Mouse (Mus musculus): ENCODE measurements around the gene Capzb. TPM values are rescaled to one million over a fixed set of nuclear protein-coding genes. Genes with fewer than 3 reads are reported as not detected.

Capzb gene
- polyA plus RNA-seq, 1 experiment from 2014 or later, result 293 TPM

DNA sequence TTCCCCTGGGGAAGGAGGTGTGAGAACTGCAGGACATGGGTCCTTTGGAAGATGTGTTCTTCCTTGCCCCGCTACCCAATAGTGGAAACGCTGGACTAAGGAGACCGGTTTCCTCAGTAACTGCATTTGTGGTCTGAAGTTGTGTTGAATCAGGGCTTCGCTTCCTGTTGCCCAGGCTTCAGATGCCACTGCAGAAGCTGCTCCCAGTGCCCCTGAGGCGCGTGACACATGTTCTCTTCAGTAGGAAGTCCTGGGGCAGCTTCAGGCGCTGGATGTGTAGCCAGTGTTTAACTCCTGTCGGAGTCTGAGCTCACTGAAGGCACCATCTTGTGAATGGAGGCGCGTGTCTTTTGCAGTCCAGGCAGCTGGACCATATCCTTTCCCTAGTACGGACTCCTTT is 4.8 kb upstream of the Capzb start:
- H3K9ac ChIP-seq (ENCODE audit: low read depth, low read length), result no peak overlapping the region
- ATAC-seq (ENCODE audit: low read depth) (no peak), DNase-seq (ENCODE audit: low spot score) (no peak)
- no peaks in the 10 kb centered on the region for H3K27me3 ChIP-seq (replicated peaks; ENCODE audit: control insufficient read depth, insufficient read depth, low read length)
- no peak overlapping the region for H3K27ac ChIP-seq (replicated peaks; ENCODE audit: low read depth, low read length)
- H3K9me3 ChIP-seq (ENCODE audit: control insufficient read depth, low read length), result no peaks in the 10 kb centered on the region
- H3K4me1 ChIP-seq (ENCODE audit: control insufficient read depth, insufficient read depth, low read length), result peaks cover 9% of the 10 kb centered on the region
- no peak overlapping the region for H3K4me3 ChIP-seq (ENCODE audit: low read depth, low read length)
- H3K36me3 ChIP-seq (ENCODE audit: control insufficient read depth, insufficient read depth, low read length), result no peaks in the 10 kb centered on the region
- H3K4me2 ChIP-seq (ENCODE audit: low read depth, low read length), result no peak overlapping the region
- WGBS, result 79% methylated on average over 11 of the region's 11 CpGs

DNA sequence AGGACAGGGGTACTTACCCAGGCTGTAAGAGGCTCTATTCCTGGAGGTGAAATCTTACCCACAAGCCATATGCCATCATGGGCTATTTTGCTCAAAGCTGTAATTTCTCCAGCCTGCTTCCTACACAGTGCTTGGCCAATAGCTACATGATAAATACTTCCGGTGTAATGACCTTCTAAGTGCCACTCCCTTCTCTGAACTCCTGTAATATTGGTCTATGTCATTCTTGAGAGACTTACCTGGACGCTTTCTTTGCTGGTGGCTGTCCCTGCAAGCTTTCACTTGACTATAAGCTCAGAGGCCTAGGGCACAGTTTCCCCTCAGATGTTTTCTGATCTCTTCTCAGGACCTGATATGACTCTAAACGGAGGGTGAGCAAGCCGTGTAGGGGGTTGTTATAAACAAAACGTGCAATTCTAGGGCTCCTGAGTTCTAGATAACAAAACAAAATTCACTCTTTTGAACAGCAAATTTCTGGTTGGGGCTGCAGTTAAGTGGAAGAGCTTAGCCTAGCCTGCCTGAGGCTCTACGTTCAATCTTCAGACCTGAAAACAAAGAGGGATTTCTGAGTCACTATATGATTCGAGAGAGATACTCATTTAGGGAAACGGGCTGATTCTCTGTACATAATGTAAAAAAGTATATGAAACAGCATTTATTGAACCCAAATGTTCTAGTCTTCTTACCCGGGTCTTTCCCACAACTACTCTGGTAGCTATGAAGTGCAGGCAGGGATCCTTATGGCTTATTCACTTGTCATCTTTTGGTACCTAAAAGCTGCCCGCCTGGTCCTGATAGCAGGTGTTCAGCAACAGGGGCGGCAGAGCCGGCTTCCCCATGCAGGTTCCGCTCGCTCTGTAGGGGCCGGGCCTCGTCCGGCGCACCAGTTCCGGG is 847 bp upstream of the Capzb start:
- ATAC-seq (ENCODE audit: low read depth), result no peak; the same call in 1 of the 2 replicates
- Histone ChIP-seq H3K27ac (replicated peaks; ENCODE audit: low read depth, low read length) (peak overlapping the region; percentile 87), H3K4me2 (ENCODE audit: low read depth, low read length) (peak overlapping the region; percentile 97), H3K9ac (ENCODE audit: low read depth, low read length) (peak overlapping the region; percentile 77), H3K4me3 (ENCODE audit: low read depth, low read length) (peak overlapping the region; percentile 96), H3K36me3 (ENCODE audit: control insufficient read depth, insufficient read depth, low read length) (no peaks in the 10 kb centered on the region), H3K9me3 (ENCODE audit: control insufficient read depth, low read length) (no peaks in the 10 kb centered on the region), H3K27me3 (replicated peaks; ENCODE audit: control insufficient read depth, insufficient read depth, low read length) (no peaks in the 10 kb centered on the region), H3K4me1 (ENCODE audit: control insufficient read depth, insufficient read depth, low read length) (peaks cover 24% of the 10 kb centered on the region)
- 16% methylated on average over 19 of the region's 19 CpGs for WGBS
- no peak for DNase-seq (ENCODE audit: low spot score)

DNA sequence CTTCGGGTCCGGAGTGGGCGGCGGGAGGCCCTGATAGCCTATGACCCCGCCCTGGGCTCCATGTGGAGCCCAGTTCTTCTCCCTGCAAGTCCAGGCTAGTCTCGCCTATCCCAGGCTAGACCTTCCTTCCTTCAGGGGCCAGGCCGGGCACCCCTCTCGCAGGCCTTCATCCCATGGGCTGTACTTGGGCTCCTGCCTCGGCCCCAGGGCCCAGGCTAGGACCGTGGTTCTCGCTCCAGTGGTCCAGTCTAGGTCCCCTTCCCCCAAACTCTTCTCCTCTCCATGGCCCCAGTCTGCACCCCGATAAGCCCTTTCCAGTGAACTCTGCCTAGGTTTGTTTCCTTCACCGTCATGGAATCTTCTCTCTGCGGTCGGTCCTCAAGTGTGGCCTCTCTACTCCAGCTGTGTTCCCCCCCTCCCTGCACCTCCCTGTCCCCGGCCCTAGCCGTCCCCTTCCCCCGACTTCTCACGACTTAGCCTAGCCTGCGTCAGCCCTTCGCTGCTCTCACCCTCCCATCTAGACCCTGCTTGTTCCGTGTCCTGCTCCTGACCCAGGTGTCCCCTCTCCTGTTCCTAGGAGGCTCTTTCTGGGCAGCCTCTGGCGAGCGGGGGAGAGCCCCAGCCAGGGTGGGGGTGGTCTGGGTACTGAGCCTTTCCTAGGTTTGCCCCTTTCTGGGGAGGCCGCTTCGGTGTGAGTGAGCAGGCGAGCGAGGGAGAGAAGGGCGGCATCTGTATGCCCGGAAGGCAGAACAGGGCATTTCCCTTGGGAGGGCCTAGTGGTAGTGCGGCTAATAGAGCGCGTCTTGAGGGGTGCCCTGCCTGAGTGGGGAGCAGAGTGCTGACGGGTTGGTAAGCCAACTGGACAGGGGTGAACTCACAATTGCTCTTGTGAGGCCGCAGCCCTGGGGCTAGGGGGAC is 736 bp downstream of the Capzb start:
- Histone ChIP-seq H3K9me3 (ENCODE audit: control insufficient read depth, low read length) (no peaks in the 10 kb centered on the region), H3K36me3 (ENCODE audit: control insufficient read depth, insufficient read depth, low read length) (no peaks in the 10 kb centered on the region), H3K27ac (replicated peaks; ENCODE audit: low read depth, low read length) (peak overlapping the region; percentile 87), H3K4me1 (ENCODE audit: control insufficient read depth, insufficient read depth, low read length) (peaks cover 32% of the 10 kb centered on the region), H3K4me2 (ENCODE audit: low read depth, low read length) (peak overlapping the region; percentile 97), H3K27me3 (replicated peaks; ENCODE audit: control insufficient read depth, insufficient read depth, low read length) (no peaks in the 10 kb centered on the region), H3K4me3 (ENCODE audit: low read depth, low read length) (peak overlapping the region; percentile 96), H3K9ac (ENCODE audit: low read depth, low read length) (peak overlapping the region; percentile 94)
- DNase-seq (ENCODE audit: low spot score), result no peak
- WGBS, result 3% methylated on average over 24 of the region's 35 CpGs
- ATAC-seq (ENCODE audit: low read depth), result no peak; the same call in 1 of the 2 replicates

DNA sequence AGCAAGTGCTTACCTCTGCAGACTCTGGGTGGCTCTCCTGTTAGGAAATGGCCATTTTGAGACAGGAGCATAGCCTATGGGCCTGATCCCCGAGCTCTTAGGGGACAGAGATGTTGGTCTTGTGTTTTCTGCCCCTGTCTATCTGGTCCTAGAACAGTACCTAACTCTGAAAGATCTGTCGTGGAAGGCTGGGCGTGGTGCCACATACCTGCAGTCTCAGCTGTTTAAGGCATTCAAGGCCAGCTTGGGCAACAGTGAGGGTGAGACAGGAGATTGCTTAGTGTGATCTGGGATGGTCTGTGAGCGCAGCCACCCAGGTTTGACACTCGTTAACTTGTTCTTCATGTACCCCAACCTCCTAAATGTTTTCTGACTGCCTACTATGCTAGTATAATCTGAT is 2.4 kb downstream of the Capzb start:
- Histone ChIP-seq H3K9ac (ENCODE audit: low read depth, low read length) (peak overlapping the region; percentile 19; the same call in 1 of the 2 replicates), H3K9me3 (ENCODE audit: control insufficient read depth, low read length) (no peaks in the 10 kb centered on the region), H3K4me3 (ENCODE audit: low read depth, low read length) (no peak overlapping the region; the same call in 1 of the 2 replicates), H3K4me1 (ENCODE audit: control insufficient read depth, insufficient read depth, low read length) (peaks cover 36% of the 10 kb centered on the region), H3K27ac (replicated peaks; ENCODE audit: low read depth, low read length) (no peak overlapping the region), H3K36me3 (ENCODE audit: control insufficient read depth, insufficient read depth, low read length) (peaks cover 10% of the 10 kb centered on the region; the same call in 1 of the 2 replicates), H3K4me2 (ENCODE audit: low read depth, low read length) (peak overlapping the region; percentile 97; the same call in 1 of the 2 replicates), H3K27me3 (replicated peaks; ENCODE audit: control insufficient read depth, insufficient read depth, low read length) (no peaks in the 10 kb centered on the region)
- WGBS, result 84% methylated on average over 5 of the region's 5 CpGs
- ATAC-seq (ENCODE audit: low read depth), result no peak
- no peak for DNase-seq (ENCODE audit: low spot score)

DNA sequence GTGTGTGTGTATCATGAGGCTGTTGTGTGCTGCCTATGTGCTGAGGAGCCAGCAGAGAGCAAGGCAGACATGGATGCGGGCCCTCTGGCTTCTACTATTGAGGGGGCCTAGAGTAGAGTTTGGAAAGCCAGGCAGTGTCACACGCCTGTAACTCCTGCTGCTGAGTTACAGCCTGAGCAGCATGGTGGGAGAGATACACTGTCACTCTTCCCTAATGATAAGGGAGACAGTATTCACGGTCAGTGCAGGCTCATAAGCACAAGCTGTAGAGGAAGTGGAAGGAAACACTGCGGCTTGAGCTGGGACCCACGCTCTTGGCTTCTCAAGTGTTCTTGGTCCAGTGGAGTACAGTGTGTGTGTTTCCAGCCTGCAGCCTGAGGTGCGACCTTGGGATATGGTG is 3.8 kb downstream of the Capzb start:
- Histone ChIP-seq H3K27me3 (replicated peaks; ENCODE audit: control insufficient read depth, insufficient read depth, low read length) (no peaks in the 10 kb centered on the region), H3K4me1 (ENCODE audit: control insufficient read depth, insufficient read depth, low read length) (peaks cover 31% of the 10 kb centered on the region), H3K4me2 (ENCODE audit: low read depth, low read length) (no peak overlapping the region), H3K9me3 (ENCODE audit: control insufficient read depth, low read length) (no peaks in the 10 kb centered on the region), H3K4me3 (ENCODE audit: low read depth, low read length) (no peak overlapping the region), H3K36me3 (ENCODE audit: control insufficient read depth, insufficient read depth, low read length) (peaks cover 11% of the 10 kb centered on the region; the same call in 1 of the 2 replicates), H3K9ac (ENCODE audit: low read depth, low read length) (no peak overlapping the region), H3K27ac (replicated peaks; ENCODE audit: low read depth, low read length) (no peak overlapping the region)
- 86% methylated on average over 6 of the region's 6 CpGs for WGBS
- ATAC-seq (ENCODE audit: low read depth) (no peak), DNase-seq (ENCODE audit: low spot score) (no peak)

DNA sequence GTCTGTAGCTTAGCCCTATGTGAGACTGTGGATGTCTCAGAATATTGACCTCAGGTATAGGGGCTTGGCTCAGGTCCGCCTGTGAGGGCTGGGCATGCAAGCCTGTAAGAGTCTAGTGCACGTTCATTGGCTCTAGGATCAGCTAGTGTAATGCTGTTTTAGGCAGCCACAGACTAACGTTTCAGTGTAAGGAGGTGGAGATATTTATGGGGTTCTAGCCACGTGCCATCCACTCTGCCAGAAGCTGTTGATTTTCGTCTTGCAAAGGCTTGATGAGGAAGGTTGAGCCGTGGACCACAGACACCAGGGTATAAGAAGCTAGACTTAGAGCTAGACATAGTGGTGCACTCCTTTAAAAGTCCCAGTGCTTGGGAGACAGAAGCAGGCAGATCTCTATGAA is 4.2 kb downstream of the Capzb start:
- no peak overlapping the region for H3K4me3 ChIP-seq (ENCODE audit: low read depth, low read length)
- H3K4me1 ChIP-seq (ENCODE audit: control insufficient read depth, insufficient read depth, low read length), result peaks cover 26% of the 10 kb centered on the region
- no peak overlapping the region for H3K9ac ChIP-seq (ENCODE audit: low read depth, low read length)
- H3K27me3 ChIP-seq (replicated peaks; ENCODE audit: control insufficient read depth, insufficient read depth, low read length), result no peaks in the 10 kb centered on the region
- H3K4me2 ChIP-seq (ENCODE audit: low read depth, low read length), result no peak overlapping the region
- H3K9me3 ChIP-seq (ENCODE audit: control insufficient read depth, low read length), result no peaks in the 10 kb centered on the region
- DNase-seq (ENCODE audit: low spot score) (no peak), ATAC-seq (ENCODE audit: low read depth) (no peak)
- 72% methylated on average over 6 of the region's 6 CpGs for WGBS
- H3K36me3 ChIP-seq (ENCODE audit: control insufficient read depth, insufficient read depth, low read length), result peaks cover 11% of the 10 kb centered on the region; the same call in 1 of the 2 replicates
- no peak overlapping the region for H3K27ac ChIP-seq (replicated peaks; ENCODE audit: low read depth, low read length)

DNA sequence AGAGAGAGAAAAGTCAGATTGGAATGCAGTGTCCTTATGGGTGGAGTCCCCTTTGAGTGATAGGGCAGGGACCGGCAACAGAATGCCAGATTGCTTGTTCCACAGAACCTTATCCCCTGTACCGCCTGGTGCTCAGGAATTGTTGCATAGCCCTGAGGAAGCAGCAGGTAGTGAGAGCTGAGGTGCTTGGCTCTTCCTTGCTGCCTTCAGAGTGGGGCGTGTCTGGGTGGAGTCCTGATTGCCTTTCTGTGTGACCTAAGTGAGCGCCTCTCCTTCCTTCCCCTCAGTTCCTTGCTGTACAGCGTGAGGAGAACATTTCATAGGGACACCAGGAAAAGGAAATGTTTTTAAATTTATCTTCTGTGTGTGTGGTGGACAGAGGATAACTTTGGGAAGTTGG is 4.8 kb downstream of the Capzb start:
- DNase-seq (ENCODE audit: low spot score) (no peak), ATAC-seq (ENCODE audit: low read depth) (no peak)
- Histone ChIP-seq H3K4me3 (ENCODE audit: low read depth, low read length) (no peak overlapping the region), H3K4me1 (ENCODE audit: control insufficient read depth, insufficient read depth, low read length) (peaks cover 26% of the 10 kb centered on the region), H3K36me3 (ENCODE audit: control insufficient read depth, insufficient read depth, low read length) (peaks cover 11% of the 10 kb centered on the region; the same call in 1 of the 2 replicates), H3K27ac (replicated peaks; ENCODE audit: low read depth, low read length) (no peak overlapping the region), H3K4me2 (ENCODE audit: low read depth, low read length) (no peak overlapping the region), H3K27me3 (replicated peaks; ENCODE audit: control insufficient read depth, insufficient read depth, low read length) (no peaks in the 10 kb centered on the region), H3K9me3 (ENCODE audit: control insufficient read depth, low read length) (no peaks in the 10 kb centered on the region), H3K9ac (ENCODE audit: low read depth, low read length) (no peak overlapping the region)
- WGBS, result 74% methylated on average over 5 of the region's 5 CpGs

DNA sequence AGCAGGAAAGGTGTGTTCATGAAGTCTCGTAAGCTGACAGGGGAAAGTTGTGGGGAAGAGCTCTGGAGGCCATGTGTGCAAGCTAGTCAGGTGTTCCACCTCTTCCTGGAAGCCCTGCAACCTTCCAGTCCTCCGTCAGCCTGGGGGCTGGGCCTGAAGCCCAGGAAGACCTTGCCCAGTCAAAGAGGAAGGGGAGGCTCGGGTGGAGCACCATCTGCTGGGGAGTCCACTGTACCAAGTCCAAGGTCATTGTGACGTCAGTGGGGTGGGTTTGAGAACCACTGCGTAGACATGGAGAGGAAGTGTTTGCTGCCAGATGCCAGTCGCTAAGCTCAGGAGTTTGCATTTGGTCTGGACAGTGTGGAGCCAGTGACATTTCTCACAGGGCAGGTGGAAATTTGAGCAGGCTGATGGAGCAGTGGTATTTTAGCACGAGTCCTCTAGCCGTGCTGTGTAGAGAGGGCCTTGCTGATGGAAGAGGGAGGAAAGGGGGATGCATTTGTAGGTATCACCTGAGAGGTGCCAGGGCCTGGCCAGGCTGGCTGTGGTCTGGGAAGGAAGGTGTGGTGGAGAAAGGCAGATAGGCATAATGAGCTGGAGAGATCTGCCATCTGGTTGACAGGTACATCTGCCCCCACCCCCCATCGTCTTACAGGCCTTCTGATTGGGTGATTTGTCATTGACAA is 5.4 kb downstream of the Capzb start:
- WGBS, result 67% methylated on average over 9 of the region's 9 CpGs
- H3K9ac ChIP-seq (ENCODE audit: low read depth, low read length), result no peak overlapping the region
- H3K4me3 ChIP-seq (ENCODE audit: low read depth, low read length), result no peak overlapping the region
- peaks cover 26% of the 10 kb centered on the region for H3K4me1 ChIP-seq (ENCODE audit: control insufficient read depth, insufficient read depth, low read length)
- H3K27ac ChIP-seq (replicated peaks; ENCODE audit: low read depth, low read length), result no peak overlapping the region
- no peaks in the 10 kb centered on the region for H3K27me3 ChIP-seq (replicated peaks; ENCODE audit: control insufficient read depth, insufficient read depth, low read length)
- H3K4me2 ChIP-seq (ENCODE audit: low read depth, low read length), result no peak overlapping the region
- peaks cover 11% of the 10 kb centered on the region; the same call in 1 of the 2 replicates for H3K36me3 ChIP-seq (ENCODE audit: control insufficient read depth, insufficient read depth, low read length)
- DNase-seq (ENCODE audit: low spot score) (no peak), ATAC-seq (ENCODE audit: low read depth) (no peak)
- H3K9me3 ChIP-seq (ENCODE audit: control insufficient read depth, low read length), result no peaks in the 10 kb centered on the region
